Mouse (Mus musculus) cerebellum, adult 11-12 months (tissue): ENCODE results near the gene Mrgprg.

Experiments used
- DNase-seq: peaks from one replicate; pipeline ENCODE4 v3.0.0; 2022

The Mrgprg gene

GRCm38 (mm10) chr7:143766893-143767292 lies at the start of gene Mrgprg:
Mrgprg (minus strand) TSS chr7:143766993.
- no peak for DNase-seq

GRCm38 (mm10) chr7:143808909-143809308 lies 42.1 kb upstream of the Mrgprg start:
- DNase-seq = no peak

DNA sequence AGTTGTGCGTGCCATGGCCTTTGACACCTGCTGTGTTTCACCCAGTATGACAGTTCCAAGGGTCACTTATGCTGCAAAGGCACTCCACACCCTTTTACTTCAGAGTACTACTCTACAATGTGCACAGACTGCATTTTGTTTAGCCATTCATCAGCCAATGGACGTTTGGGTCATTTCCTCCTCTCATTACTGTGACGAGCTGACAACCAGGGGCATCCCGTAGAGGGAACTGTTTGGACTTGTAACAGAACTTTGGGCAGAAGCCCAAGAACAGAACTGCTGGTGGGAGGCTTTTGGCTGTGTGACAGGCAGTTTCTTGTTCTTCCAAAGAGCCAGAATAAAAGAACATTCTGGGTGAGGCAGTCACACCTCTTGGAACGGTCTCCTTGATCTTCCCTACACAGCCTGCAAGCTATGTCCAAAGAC lies 38.4 kb upstream of the Mrgprg start:
- DNase-seq = no peak

GRCm38 (mm10) chr7:143801195-143802065 lies 34.6 kb upstream of the Mrgprg start:
- no peak for DNase-seq

- DNase-seq = no peak
Measured at GRCm38 (mm10) chr7:143800770-143801169, 34.0 kb upstream of the Mrgprg start.

DNA sequence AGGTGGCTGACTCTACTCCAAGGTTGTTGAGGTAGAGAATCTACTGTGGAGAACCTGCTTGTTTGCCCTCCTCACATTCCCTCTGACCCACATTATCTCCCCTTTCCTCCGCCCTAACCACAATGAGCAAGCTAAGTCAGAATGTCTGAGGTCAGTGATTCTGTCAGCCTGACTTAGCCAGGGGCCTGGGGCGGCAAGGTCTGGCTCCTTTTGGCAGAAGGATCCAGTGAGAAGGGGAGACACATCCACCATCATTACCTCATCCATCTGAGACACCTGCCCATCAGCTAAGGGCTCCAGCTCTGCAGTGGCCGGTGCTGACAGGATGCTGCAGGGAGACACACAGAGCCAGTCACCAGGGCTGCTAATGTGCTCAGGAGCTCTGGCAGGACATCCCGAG lies 32.0 kb upstream of the Mrgprg start:
- no peak for DNase-seq

GRCm38 (mm10) chr7:143793121-143793520 lies 26.3 kb upstream of the Mrgprg start:
- no peak for DNase-seq

DNA sequence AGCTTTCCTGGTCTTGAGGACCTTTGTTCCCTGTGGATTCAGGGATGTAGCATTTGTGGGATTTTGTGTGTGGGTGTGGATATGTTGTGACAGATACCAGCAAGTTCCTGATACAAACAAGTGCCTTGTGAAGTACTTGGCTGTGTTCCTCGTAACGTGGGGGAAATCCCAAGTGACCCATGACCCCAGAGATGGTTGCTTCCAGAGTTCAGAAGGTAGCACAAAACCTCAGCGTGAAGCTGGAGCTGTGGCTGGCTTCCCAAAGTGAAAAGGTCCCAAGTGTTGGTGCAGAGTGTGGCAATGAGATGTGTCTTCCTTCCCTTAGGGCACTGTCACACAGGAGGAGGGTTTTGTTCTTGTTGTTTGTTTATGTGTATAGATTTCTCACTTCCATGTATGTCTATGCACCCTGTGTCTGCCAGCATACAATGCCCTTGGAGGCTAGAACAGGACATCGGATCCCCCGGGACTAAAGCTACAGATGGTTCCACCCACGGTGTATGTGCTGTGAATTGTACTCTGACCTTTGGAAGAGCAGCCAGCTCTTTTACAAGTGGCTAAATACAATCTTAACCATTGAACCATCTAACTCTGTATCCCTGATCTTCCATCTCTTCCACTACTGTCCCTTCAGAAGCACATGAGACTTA lies 25.7 kb upstream of the Mrgprg start:
- DNase-seq = no peak

DNA sequence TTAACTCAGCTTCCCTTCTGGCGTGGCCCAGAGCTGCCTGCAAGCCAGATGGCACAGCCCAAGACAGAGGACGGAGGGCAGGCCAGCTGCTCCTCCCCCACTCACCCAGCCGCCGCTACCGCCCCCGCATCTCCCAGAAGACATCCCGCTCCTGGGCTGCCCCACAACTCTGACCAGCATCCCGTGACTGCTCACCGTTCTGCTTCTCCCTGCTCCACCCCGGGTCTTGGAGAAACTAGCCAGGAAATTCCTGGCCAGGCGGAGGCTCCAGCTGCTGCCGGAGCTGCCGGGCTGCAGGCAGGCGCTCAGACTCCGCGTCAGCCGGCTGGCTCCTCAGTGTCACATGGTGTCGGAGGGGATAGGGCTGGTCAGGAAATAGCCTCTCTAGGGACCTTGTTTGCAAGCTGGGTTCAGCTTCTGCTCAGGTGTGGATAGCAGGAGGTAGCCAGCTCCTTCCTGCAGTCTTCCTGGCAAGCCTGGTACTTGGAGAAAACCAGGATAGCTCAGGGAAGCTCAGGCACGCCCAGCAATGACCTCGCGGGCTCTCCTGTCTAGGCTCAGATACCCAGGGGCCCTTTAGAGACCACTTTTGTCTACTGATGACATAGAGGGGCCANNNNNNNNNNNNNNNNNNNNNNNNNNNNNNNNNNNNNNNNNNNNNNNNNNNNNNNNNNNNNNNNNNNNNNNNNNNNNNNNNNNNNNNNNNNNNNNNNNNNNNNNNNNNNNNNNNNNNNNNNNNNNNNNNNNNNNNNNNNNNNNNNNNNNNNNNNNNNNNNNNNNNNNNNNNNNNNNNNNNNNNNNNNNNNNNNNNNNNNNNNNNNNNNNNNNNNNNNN lies 17.4 kb upstream of the Mrgprg start, which contains the start of gene Mrgpre:
Mrgpre (minus strand) TSS at position 505 of the 834 bp plus-strand sequence.
- peak; percentile 53 for DNase-seq

GRCm38 (mm10) chr7:143783378-143783995 lies 16.7 kb upstream of the Mrgprg start:
- DNase-seq = no peak

- DNase-seq = no peak
Measured at GRCm38 (mm10) chr7:143777375-143777774, 10.6 kb upstream of the Mrgprg start.

DNA sequence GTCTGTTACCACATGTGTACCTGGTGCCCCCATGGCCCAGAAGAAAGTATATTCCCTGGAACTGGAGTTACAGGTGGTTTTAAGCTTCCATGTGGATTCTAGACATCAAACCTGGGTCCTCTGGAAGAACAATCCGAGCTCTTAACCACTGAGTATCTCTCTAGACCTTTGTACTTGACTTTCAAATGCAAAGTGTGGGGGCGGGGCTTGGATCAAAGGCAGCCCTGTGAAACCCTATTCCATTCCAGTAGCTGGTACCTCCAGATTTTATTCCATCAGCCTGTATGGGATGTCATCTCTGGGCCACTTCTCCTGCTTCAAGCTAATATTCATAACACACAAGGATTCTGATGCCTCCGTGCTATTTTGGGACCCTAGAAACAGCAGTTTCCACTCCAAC lies 9.3 kb upstream of the Mrgprg start:
- DNase-seq = no peak

- no peak for DNase-seq
Measured at GRCm38 (mm10) chr7:143769461-143769860, 2.7 kb upstream of the Mrgprg start.

DNA sequence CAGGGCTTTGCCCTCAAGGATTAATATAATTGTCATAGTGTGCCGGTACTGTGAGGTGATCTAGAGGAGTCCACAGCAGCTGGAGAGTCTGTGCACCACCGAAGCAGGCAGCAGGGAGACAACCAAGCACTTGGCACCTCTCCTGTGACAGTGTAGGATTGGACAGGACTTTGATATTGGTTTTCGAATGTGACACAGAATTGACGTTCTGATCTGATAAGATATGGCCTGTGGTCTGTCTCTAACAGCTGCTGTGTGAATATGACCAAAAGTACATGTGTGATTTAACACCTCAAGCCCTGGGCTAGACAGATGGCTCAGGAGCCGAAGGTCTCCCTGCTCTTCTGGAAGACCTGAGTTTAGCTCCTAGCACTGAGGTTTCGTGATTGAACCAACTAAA lies 1.5 kb upstream of the Mrgprg start:
- no peak for DNase-seq

GRCm38 (mm10) chr7:143764876-143765530 lies 1.8 kb downstream of the Mrgprg start:
- no peak for DNase-seq

GRCm38 (mm10) chr7:143763794-143764193 lies 3.0 kb downstream of the Mrgprg start:
- DNase-seq = no peak

- peak; percentile 84 for DNase-seq
Measured at GRCm38 (mm10) chr7:143758956-143759355, 7.8 kb downstream of the Mrgprg start.

DNA sequence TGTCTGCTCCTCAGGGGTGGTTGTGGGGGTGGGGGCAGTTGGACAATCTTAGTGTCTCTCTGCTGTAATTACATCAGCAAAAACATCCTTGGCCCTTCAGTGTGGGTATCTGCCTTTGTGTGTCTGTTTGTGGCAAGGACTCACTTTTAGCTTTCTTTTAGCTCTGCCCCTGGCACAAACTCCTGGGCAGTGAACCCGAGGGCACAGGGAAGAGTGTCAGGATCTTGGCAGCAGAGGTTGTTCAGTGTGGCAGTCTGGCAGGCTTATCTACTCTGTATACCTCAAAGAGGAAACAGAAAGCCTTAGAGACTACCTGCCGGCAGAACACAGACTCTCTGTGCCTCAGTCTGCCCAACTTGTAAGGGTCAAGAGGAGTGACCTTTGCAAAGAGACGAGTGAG lies 9.1 kb downstream of the Mrgprg start:
- no peak for DNase-seq

- peak; percentile 71 for DNase-seq
Measured at GRCm38 (mm10) chr7:143757027-143757390, 9.8 kb downstream of the Mrgprg start.

- no peak for DNase-seq
Measured at GRCm38 (mm10) chr7:143756125-143757026, 10.4 kb downstream of the Mrgprg start, which contains the start of gene Osbpl5. Osbpl5 (minus strand) TSS chr7:143756985.
